Mouse (Mus musculus): ENCODE measurements around the gene Rpp14. TPM values are rescaled to one million over a fixed set of nuclear protein-coding genes. Genes with fewer than 3 reads are reported as not detected.

The Rpp14 gene
- polyA plus RNA-seq, 1 experiment from 2014 or later, result 47.4 TPM

GRCm38 (mm10) chr14:8124046-8124881 is 44.1 kb downstream of the Rpp14 start:
- ATAC-seq (ENCODE audit: low FRiP score), result no peak
- Histone ChIP-seq H3K9ac (no peak overlapping the region), H3K4me2 (no peak overlapping the region), H3K36me3 (peaks cover 48% of the 10 kb centered on the region), H3K9me3 (no peaks in the 10 kb centered on the region), H3K4me1 (replicated peaks) (no peaks in the 10 kb centered on the region), H3K27ac (no peak overlapping the region), H3K4me3 (no peak overlapping the region), H3K27me3 (no peaks in the 10 kb centered on the region)
- WGBS, result 88% methylated on average over 7 of the region's 7 CpGs

GRCm38 (mm10) chr14:8127971-8128370 is 47.8 kb downstream of the Rpp14 start:
- WGBS, result 79% methylated on average over 5 of the region's 5 CpGs
- no peak for ATAC-seq (ENCODE audit: low FRiP score)
- peaks cover 58% of the 10 kb centered on the region for H3K36me3 ChIP-seq
- no peaks in the 10 kb centered on the region for H3K27me3 ChIP-seq
- no peak overlapping the region for H3K4me3 ChIP-seq
- H3K9ac ChIP-seq, result no peak overlapping the region
- H3K9me3 ChIP-seq, result no peaks in the 10 kb centered on the region
- no peak overlapping the region for H3K27ac ChIP-seq
- H3K4me1 ChIP-seq (replicated peaks), result no peaks in the 10 kb centered on the region; the same call in 1 of the 2 replicates
- H3K4me2 ChIP-seq, result no peak overlapping the region

- Histone ChIP-seq H3K36me3 (peaks cover 44% of the 10 kb centered on the region), H3K27ac (no peak overlapping the region), H3K9ac (no peak overlapping the region), H3K4me3 (no peak overlapping the region), H3K27me3 (no peaks in the 10 kb centered on the region), H3K4me2 (no peak overlapping the region), H3K4me1 (replicated peaks) (no peaks in the 10 kb centered on the region; the same call in 1 of the 2 replicates), H3K9me3 (no peaks in the 10 kb centered on the region)
- ATAC-seq (ENCODE audit: low FRiP score), result no peak
- WGBS, result 87% methylated on average over 8 of the region's 8 CpGs
These were observed 52.6 kb downstream of the Rpp14 start for GRCm38 (mm10) chr14:8132789-8133188.

- peaks cover 56% of the 10 kb centered on the region for H3K36me3 ChIP-seq
- ATAC-seq (ENCODE audit: low FRiP score), result no peak
- no peak overlapping the region for H3K4me2 ChIP-seq
- no peak overlapping the region for H3K9ac ChIP-seq
- H3K9me3 ChIP-seq, result no peaks in the 10 kb centered on the region
- H3K4me1 ChIP-seq (replicated peaks), result no peaks in the 10 kb centered on the region; the same call in 1 of the 2 replicates
- H3K27ac ChIP-seq, result no peak overlapping the region
- WGBS, result 78% methylated on average over 2 of the region's 2 CpGs
- H3K27me3 ChIP-seq, result no peaks in the 10 kb centered on the region
- H3K4me3 ChIP-seq, result no peak overlapping the region
These were observed 54.1 kb downstream of the Rpp14 start for GRCm38 (mm10) chr14:8134234-8134633.

GRCm38 (mm10) chr14:8135130-8135529 is 55.0 kb downstream of the Rpp14 start:
- Histone ChIP-seq H3K36me3 (peaks cover 65% of the 10 kb centered on the region), H3K27ac (no peak overlapping the region), H3K4me1 (replicated peaks) (no peaks in the 10 kb centered on the region; the same call in 1 of the 2 replicates), H3K9ac (no peak overlapping the region), H3K4me3 (no peak overlapping the region), H3K4me2 (no peak overlapping the region), H3K9me3 (no peaks in the 10 kb centered on the region), H3K27me3 (no peaks in the 10 kb centered on the region)
- WGBS, result 70% methylated on average over 3 of the region's 3 CpGs
- no peak for ATAC-seq (ENCODE audit: low FRiP score)

GRCm38 (mm10) chr14:8139724-8140710 is 59.9 kb downstream of the Rpp14 start:
- Histone ChIP-seq H3K27me3 (no peaks in the 10 kb centered on the region), H3K36me3 (peaks cover 76% of the 10 kb centered on the region), H3K4me1 (replicated peaks) (no peaks in the 10 kb centered on the region), H3K27ac (no peak overlapping the region), H3K4me3 (no peak overlapping the region), H3K4me2 (no peak overlapping the region), H3K9ac (no peak overlapping the region; the same call in 1 of the 2 replicates), H3K9me3 (no peaks in the 10 kb centered on the region)
- no peak for ATAC-seq (ENCODE audit: low FRiP score)
- 55% methylated on average over 23 of the region's 23 CpGs for WGBS

- peaks cover 85% of the 10 kb centered on the region for H3K36me3 ChIP-seq
- 78% methylated on average over 2 of the region's 2 CpGs for WGBS
These were observed 61.0 kb downstream of the Rpp14 start for GRCm38 (mm10) chr14:8141131-8141530.

More at GRCm38 (mm10) chr14:8141131-8141530, 61.0 kb downstream of the Rpp14 start:
- H3K4me2 ChIP-seq, result no peak overlapping the region
- no peak overlapping the region for H3K27ac ChIP-seq
- no peaks in the 10 kb centered on the region for H3K9me3 ChIP-seq
- no peak overlapping the region for H3K9ac ChIP-seq
- no peak overlapping the region for H3K4me3 ChIP-seq
- no peaks in the 10 kb centered on the region for H3K27me3 ChIP-seq
- H3K4me1 ChIP-seq (replicated peaks), result no peaks in the 10 kb centered on the region
- no peak for ATAC-seq (ENCODE audit: low FRiP score)

Other genes with a start within 250 kb of the Rpp14 start
- gene Gm45521, start 123.1 kb upstream of the Rpp14 start, polyA plus RNA-seq (2015; fragmentation: Nextera tagmentation; extraction: Ambion mirVana), result 0.26 and 1.0 TPM in 2 replicates
- gene Dnase1l3, start 85.8 kb upstream of the Rpp14 start, polyA plus RNA-seq (2015; fragmentation: Nextera tagmentation; extraction: Ambion mirVana), result 0.04 and 0.10 TPM in 2 replicates
- 31.7 and 31.9 TPM in 2 replicates for gene Abhd6, start 77.5 kb upstream of the Rpp14 start, polyA plus RNA-seq (2015; fragmentation: Nextera tagmentation; extraction: Ambion mirVana)
- 61.4 and 62.8 TPM in 2 replicates for gene Pxk, start 17.8 kb downstream of the Rpp14 start, polyA plus RNA-seq (2015; fragmentation: Nextera tagmentation; extraction: Ambion mirVana)
- 246 and 250 TPM in 2 replicates for gene Pdhb, start 92.7 kb downstream of the Rpp14 start, polyA plus RNA-seq (2015; fragmentation: Nextera tagmentation; extraction: Ambion mirVana)
- gene Kctd6, start 133.8 kb downstream of the Rpp14 start, polyA plus RNA-seq (2015; fragmentation: Nextera tagmentation; extraction: Ambion mirVana), result 4.1 and 5.1 TPM in 2 replicates
- gene Acox2, start 179.0 kb downstream of the Rpp14 start, polyA plus RNA-seq (2015; fragmentation: Nextera tagmentation; extraction: Ambion mirVana), result not detected in 2 replicates
- gene Fam107a, start 237.7 kb downstream of the Rpp14 start, polyA plus RNA-seq (2015; fragmentation: Nextera tagmentation; extraction: Ambion mirVana), result 0.17 and 0.34 TPM in 2 replicates